Mouse (Mus musculus) stomach, embryonic 16.5 days (tissue): Measurements from ENCODE around the gene Llgl2. TPM values are rescaled to one million over a fixed set of nuclear protein-coding genes. Genes with fewer than 3 reads are reported as not detected.

ENCODE experiments used
- ATAC-seq: fragments of 200-750 bp; cut with Nextera tagmentation; 2 replicates; pipeline ENCODE4 v1.8.0; 2017; ENCODE audit warnings: moderate number of reproducible peaks, moderate TSS enrichment; ENCODE audit not compliant: insufficient read depth, low FRiP score
- H3K27ac ChIP-seq: fragments of 300-500 bp; sonication (generic); 2 replicates; pipeline ENCODE4 v1.5.1; 2014; ENCODE audit warnings: low read length
- H3K27me3 ChIP-seq: fragments of 300-500 bp; sonication (generic); 2 replicates; pipeline ENCODE4 v1.6.1; 2014; ENCODE audit warnings: low read length, control low read depth, mixed read lengths; ENCODE audit not compliant: control insufficient read depth, insufficient read depth
- H3K36me3 ChIP-seq: fragments of 300-500 bp; sonication (generic); 2 replicates; pipeline ENCODE4 v1.6.1; 2014; ENCODE audit warnings: low read length; ENCODE audit not compliant: control insufficient read depth, insufficient read depth
- H3K4me1 ChIP-seq: fragments of 300-500 bp; sonication (generic); 2 replicates; pipeline ENCODE4 v1.6.1; 2014; ENCODE audit warnings: low read length, control low read depth, mixed read lengths; ENCODE audit not compliant: control insufficient read depth, insufficient read depth
- H3K4me2 ChIP-seq: fragments of 300-500 bp; sonication (generic); 2 replicates; pipeline ENCODE4 v1.6.1; 2014; ENCODE audit warnings: low read depth, low read length, mixed read lengths
- H3K4me3 ChIP-seq: fragments of 300-500 bp; sonication (generic); replicated peaks from 2 replicates; pipeline ENCODE4 v1.5.1; 2014; ENCODE audit warnings: mild to moderate bottlenecking, low read length
- H3K9ac ChIP-seq: fragments of 300-500 bp; sonication (generic); 2 replicates; pipeline ENCODE4 v1.6.1; 2014; ENCODE audit warnings: low read length
- H3K9me3 ChIP-seq: fragments of 300-500 bp; sonication (generic); replicated peaks from 2 replicates; pipeline ENCODE4 v1.6.1; 2016; ENCODE audit warnings: low read length, control low read depth; ENCODE audit not compliant: control insufficient read depth
- WGBS: fragments of 180-500 bp; shearing (Covaris S2); extraction: QIAGEN DNeasy Blood & Tissue Kit; methylation state at CpG from one replicate; pipeline ENCODE4 v1.1.7; 2014; 5-methylcytosine and 5-hydroxymethylcytosine counted together
- microRNA-seq: library from miRNA; unstranded; fragments of <30 nt; microRNA quantifications from one replicate; pipeline ENCODE4, GENCODE M21; 2016
- polyA plus RNA-seq: library from polyadenylated mRNA; unstranded; fragments of >200 nt; fragmentation: Nextera tagmentation; extraction: Ambion mirVana; gene quantifications from 2 replicates; pipeline ENCODE4 v1.2.1, GENCODE M21; 2015

The Llgl2 gene
- polyA plus RNA-seq, 1 experiment from 2014 or later: 65.6 TPM

DNA sequence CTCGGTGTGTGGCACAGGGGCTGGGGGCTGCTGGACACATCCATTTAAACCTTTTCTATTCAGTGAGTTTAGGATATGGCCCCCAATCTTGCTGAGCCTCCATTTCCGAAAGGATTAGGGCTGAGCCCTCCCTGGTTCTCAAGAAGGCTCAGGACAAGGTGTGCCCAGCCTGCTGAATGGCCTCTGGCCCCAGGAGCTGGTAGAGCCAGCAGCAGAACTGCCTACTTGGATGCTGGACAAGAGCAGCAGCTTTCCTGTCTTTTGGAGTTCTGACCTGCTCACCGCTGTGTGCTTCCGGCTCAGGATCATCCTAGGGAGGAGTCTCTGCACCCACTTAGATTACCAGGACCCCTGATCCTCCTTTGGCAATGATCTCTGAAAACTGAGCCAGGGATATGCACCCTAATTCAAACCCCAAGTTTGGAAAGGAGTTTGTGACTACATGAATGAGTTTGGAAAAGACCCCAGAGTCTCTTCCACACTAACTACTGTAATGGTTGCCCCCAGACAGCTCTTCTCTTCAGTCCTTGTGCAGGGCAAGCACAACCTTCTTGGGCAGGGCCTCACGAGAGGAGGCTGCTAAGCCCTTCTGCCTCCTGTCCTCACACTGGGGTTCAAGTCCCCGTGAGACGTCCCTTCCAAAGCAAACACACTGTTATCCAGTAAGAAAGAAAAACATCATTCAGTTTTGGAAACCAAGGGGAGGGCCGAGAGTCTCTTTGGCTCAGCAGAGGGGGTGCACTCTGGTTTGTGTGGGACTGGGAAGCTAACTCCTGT is 76.9 kb downstream of the Llgl2 start:
- Histone ChIP-seq H3K36me3 (no peaks in the 10 kb centered on the region), H3K27me3 (no peaks in the 10 kb centered on the region), H3K4me3 (0 out of 2 replicates have a peak overlapping the region, but pooled peaks have one; percentile 4), H3K4me1 (peaks cover 56% of the 10 kb centered on the region), H3K9me3 (no peaks in the 10 kb centered on the region), H3K9ac (peak overlapping the region; percentile 38; the same call in 1 of the 2 replicates), H3K4me2 (no peak overlapping the region), H3K27ac (no peak overlapping the region)
- no peak for ATAC-seq
- 75% methylated on average over 8 of the region's 8 CpGs for WGBS

- no peak overlapping the region for H3K4me2 ChIP-seq
- no peak overlapping the region for H3K9ac ChIP-seq
Measured at GRCm38 (mm10) chr11:115901338-115902161, 77.7 kb downstream of the Llgl2 start.

DNA sequence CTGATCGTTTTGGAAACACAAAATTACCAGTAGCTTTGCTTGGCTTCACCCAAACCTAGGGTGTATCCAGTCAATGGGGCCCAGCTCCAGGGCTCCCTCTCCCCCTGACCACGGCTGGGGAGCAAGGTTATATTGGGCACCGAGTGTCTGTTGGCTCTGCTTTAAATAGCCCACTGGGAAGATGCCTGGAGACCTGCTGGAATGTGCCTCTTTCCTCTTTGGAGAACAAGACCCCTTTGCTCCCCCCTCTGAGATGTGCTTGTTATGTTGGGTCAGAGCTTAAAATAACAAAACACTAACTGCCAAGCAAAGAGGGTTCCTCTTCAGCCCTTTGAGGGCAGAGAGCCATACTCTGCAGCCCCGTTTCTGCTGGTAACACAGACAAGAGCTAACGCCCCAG is 78.3 kb downstream of the Llgl2 start:
- Histone ChIP-seq H3K9ac (0 out of 2 replicates have a peak overlapping the region, but pooled peaks have one; percentile 14), H3K36me3 (no peaks in the 10 kb centered on the region), H3K4me3 (no peak overlapping the region), H3K27ac (peak overlapping the region; percentile 55), H3K4me2 (no peak overlapping the region), H3K27me3 (no peaks in the 10 kb centered on the region), H3K9me3 (no peaks in the 10 kb centered on the region), H3K4me1 (peaks cover 61% of the 10 kb centered on the region)
- ATAC-seq: no peak
- 80% methylated on average over 5 of the region's 5 CpGs for whole genome bisulfite sequencing

More at GRCm38 (mm10) chr11:115901338-115902161, 77.7 kb downstream of the Llgl2 start:
- no peak for ATAC-seq
- no peak overlapping the region for H3K4me3 ChIP-seq
- no peaks in the 10 kb centered on the region for H3K27me3 ChIP-seq
- no peaks in the 10 kb centered on the region for H3K9me3 ChIP-seq
- no peak overlapping the region for H3K27ac ChIP-seq
- WGBS: 88% methylated on average over 9 of the region's 9 CpGs
- H3K36me3 ChIP-seq: no peaks in the 10 kb centered on the region
- peaks cover 61% of the 10 kb centered on the region for H3K4me1 ChIP-seq

- Histone ChIP-seq H3K27me3 (no peaks in the 10 kb centered on the region), H3K9me3 (no peaks in the 10 kb centered on the region), H3K4me2 (no peak overlapping the region), H3K4me3 (no peak overlapping the region), H3K36me3 (no peaks in the 10 kb centered on the region), H3K4me1 (peaks cover 61% of the 10 kb centered on the region), H3K9ac (0 out of 2 replicates have a peak overlapping the region, but pooled peaks have one; percentile 14), H3K27ac (peak overlapping the region; percentile 93)
- 55% methylated on average over 1 of the region's 1 CpGs for WGBS
- ATAC-seq: no peak
Measured at GRCm38 (mm10) chr11:115902831-115903230, 79.0 kb downstream of the Llgl2 start.

DNA sequence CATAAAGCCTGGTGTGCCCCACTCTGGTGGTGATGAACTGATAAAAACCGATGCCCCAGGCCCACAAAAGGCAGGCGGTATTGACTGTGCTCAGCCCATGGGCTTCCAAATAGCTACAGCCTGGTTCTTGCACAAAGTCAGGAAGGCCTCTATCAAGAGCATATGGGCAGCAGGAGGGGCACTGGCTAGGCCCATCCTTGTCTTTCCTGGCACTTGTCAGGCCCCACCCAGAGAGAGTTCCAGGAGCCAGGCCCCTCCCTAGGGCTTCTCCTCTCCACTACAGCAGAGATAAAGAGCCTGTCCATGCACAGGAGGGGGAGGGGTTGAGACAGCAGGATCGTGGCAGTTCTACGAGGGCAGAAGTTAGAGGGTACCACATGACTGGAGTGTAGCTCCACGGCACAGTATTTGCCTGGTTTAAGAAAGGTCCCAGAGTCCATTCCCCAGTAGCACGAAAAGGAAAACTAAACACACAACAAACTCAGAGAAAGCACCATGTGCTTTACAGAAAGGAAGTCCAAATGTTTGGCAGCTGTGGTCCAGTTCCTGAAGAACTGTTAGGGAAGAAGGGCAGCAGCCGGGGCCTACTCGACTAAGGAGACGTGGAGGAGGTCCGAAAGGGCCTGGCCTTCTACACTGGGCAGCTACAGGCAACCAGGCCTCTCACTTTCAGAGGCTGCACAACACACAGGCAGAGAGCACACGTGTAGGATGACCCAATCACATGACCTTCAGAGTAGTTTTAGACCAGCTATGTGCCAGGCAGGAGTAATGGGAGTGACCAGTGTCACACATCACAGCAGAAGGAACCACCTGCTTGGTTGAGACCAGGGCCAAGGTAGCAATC is 79.8 kb downstream of the Llgl2 start:
- ATAC-seq: peak; percentile 65; the same call in 1 of the 2 replicates
- Histone ChIP-seq H3K4me1 (peaks cover 61% of the 10 kb centered on the region), H3K4me2 (no peak overlapping the region), H3K9ac (peak overlapping the region; percentile 6), H3K4me3 (no peak overlapping the region), H3K27me3 (no peaks in the 10 kb centered on the region), H3K27ac (peak overlapping the region; percentile 93), H3K9me3 (no peaks in the 10 kb centered on the region), H3K36me3 (no peaks in the 10 kb centered on the region)
- 51% methylated on average over 11 of the region's 11 CpGs for WGBS

DNA sequence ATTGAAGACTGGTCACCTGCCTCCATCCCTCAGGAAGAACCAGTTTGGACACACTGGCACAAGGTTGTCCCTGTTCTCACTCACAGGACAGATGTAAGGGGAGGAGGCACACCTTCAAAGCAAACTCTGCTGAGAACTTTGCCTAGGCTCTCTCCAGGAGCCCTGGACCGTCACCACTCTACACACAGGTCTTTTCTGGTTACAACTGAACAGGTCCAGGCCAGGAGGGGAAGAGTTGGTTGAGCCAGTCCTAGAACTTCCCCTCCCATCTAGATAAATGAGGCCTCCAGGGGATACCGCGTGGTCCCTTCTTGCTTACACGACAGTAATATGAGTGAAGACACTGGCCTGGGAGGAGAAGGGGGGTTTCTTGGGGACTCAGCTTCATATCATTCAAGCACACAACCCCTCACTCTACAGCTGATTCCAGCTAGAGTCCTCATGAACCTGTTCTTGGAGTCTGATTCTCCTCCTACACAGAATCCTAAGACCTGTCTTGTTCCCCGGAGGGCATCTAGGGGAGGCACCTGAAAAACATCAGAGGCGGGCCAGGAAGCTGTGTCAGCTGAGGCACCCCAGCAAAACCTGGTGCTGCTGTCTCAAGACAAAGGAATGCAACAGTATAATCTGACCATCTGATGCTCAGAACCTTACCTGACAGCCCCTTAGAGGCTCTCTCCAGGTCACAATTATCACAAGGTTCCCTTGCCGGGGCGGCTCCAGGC is 80.5 kb downstream of the Llgl2 start:
- Histone ChIP-seq H3K9me3 (no peaks in the 10 kb centered on the region), H3K9ac (peak overlapping the region; percentile 60), H3K27me3 (no peaks in the 10 kb centered on the region), H3K4me2 (no peak overlapping the region), H3K4me1 (peaks cover 56% of the 10 kb centered on the region), H3K36me3 (no peaks in the 10 kb centered on the region), H3K27ac (peak overlapping the region; percentile 93), H3K4me3 (no peak overlapping the region)
- no peak for ATAC-seq
- 60% methylated on average over 8 of the region's 8 CpGs for WGBS

Small RNA genes within 50 kb of the gene (microRNA-seq; reads per million reads assigned to microRNA genes)
- 0.50 reads per million for gene Mir5621

Other genes starting within 250 kb of the Llgl2 start
- gene Mrps7, start 220.1 kb upstream of the Llgl2 start, polyA plus RNA-seq: 78.5 and 91.1 TPM in 2 replicates
- 17.4 and 18.8 TPM in 2 replicates for gene Gga3, start 220.0 kb upstream of the Llgl2 start, polyA plus RNA-seq
- 35.9 and 47.4 TPM in 2 replicates for gene Mif4gd, start 211.1 kb upstream of the Llgl2 start, polyA plus RNA-seq
- 22.1 and 22.7 TPM in 2 replicates for gene Slc25a19, start 195.8 kb upstream of the Llgl2 start, polyA plus RNA-seq
- gene Grb2, start 115.5 kb upstream of the Llgl2 start, polyA plus RNA-seq: 59.1 and 79.6 TPM in 2 replicates
- gene Tmem94, start 58.6 kb upstream of the Llgl2 start, polyA plus RNA-seq: 21.4 and 23.1 TPM in 2 replicates
- gene Caskin2, start 10.4 kb upstream of the Llgl2 start, polyA plus RNA-seq: 14.9 and 16.8 TPM in 2 replicates
- gene Tsen54, start 9.3 kb upstream of the Llgl2 start, polyA plus RNA-seq: 26.4 and 28.1 TPM in 2 replicates
- gene Myo15b, start 34.4 kb downstream of the Llgl2 start, polyA plus RNA-seq: 20.8 and 21.1 TPM in 2 replicates
- gene Smim5, start 75.9 kb downstream of the Llgl2 start, polyA plus RNA-seq: 6.5 and 8.5 TPM in 2 replicates
- 57.0 and 68.4 TPM in 2 replicates for gene Smim6, start 88.0 kb downstream of the Llgl2 start, polyA plus RNA-seq
- gene Sap30bp, start 109.2 kb downstream of the Llgl2 start, polyA plus RNA-seq: 32.0 and 35.2 TPM in 2 replicates
- gene Recql5, start 109.4 kb downstream of the Llgl2 start, polyA plus RNA-seq: 19.5 and 19.7 TPM in 2 replicates
- gene Itgb4, start 150.7 kb downstream of the Llgl2 start, polyA plus RNA-seq: 18.9 and 24.4 TPM in 2 replicates
- gene Galk1, start 188.7 kb downstream of the Llgl2 start, polyA plus RNA-seq: 186 and 187 TPM in 2 replicates
- gene H3f3b, start 203.9 kb downstream of the Llgl2 start, polyA plus RNA-seq: 1,496 and 1,592 TPM in 2 replicates
- 26.4 and 26.9 TPM in 2 replicates for gene Unk, start 206.3 kb downstream of the Llgl2 start, polyA plus RNA-seq